Mouse (Mus musculus): ENCODE measurements around the gene Crb2. TPM values are rescaled to one million over a fixed set of nuclear protein-coding genes. Genes with fewer than 3 reads are reported as not detected.
A peak's percentile ranks its signal among the peaks of the same experiment; 100 is the strongest.

Gene Crb2
- polyA plus RNA-seq, 1 experiment from 2014 or later: 2.6 TPM

GRCm38 (mm10) chr2:37764514-37764913 lies 11.5 kb upstream of the Crb2 start:
- no peak for ATAC-seq (ENCODE audit: low read depth)
- no peak overlapping the region for H3K4me2 ChIP-seq (ENCODE audit: low read depth, low read length)
- no peak overlapping the region for H3K9ac ChIP-seq (replicated peaks; ENCODE audit: low read depth, low read length)
- H3K27me3 ChIP-seq (ENCODE audit: control insufficient read depth, insufficient read depth, low read length): no peaks in the 10 kb centered on the region
- H3K4me3 ChIP-seq (ENCODE audit: low read depth, low read length): no peak overlapping the region
- WGBS: 90% methylated on average over 2 of the region's 2 CpGs
- H3K4me1 ChIP-seq (ENCODE audit: control insufficient read depth, insufficient read depth, low read length): peaks cover 16% of the 10 kb centered on the region; the same call in 1 of the 2 replicates
- no peaks in the 10 kb centered on the region for H3K9me3 ChIP-seq (ENCODE audit: control insufficient read depth, low read length)
- H3K36me3 ChIP-seq (ENCODE audit: control insufficient read depth, insufficient read depth, low read length): no peaks in the 10 kb centered on the region
- no peak overlapping the region for H3K27ac ChIP-seq (ENCODE audit: low read depth, low read length)

- H3K4me1 ChIP-seq (ENCODE audit: control insufficient read depth, insufficient read depth, low read length): peaks cover 16% of the 10 kb centered on the region; the same call in 1 of the 2 replicates
Measured at GRCm38 (mm10) chr2:37765082-37765483, 11.0 kb upstream of the Crb2 start.

GRCm38 (mm10) chr2:37766027-37766761 lies 9.9 kb upstream of the Crb2 start:
- Histone ChIP-seq H3K4me2 (ENCODE audit: low read depth, low read length) (no peak overlapping the region), H3K9me3 (ENCODE audit: control insufficient read depth, low read length) (no peaks in the 10 kb centered on the region), H3K9ac (replicated peaks; ENCODE audit: low read depth, low read length) (no peak overlapping the region), H3K27me3 (ENCODE audit: control insufficient read depth, insufficient read depth, low read length) (no peaks in the 10 kb centered on the region), H3K4me3 (ENCODE audit: low read depth, low read length) (no peak overlapping the region), H3K27ac (ENCODE audit: low read depth, low read length) (no peak overlapping the region), H3K4me1 (ENCODE audit: control insufficient read depth, insufficient read depth, low read length) (peaks cover 16% of the 10 kb centered on the region; the same call in 1 of the 2 replicates), H3K36me3 (ENCODE audit: control insufficient read depth, insufficient read depth, low read length) (no peaks in the 10 kb centered on the region)
- WGBS: 53% methylated on average over 10 of the region's 11 CpGs
- no peak for ATAC-seq (ENCODE audit: low read depth)

More at GRCm38 (mm10) chr2:37765082-37765483, 11.0 kb upstream of the Crb2 start:
- H3K9ac ChIP-seq (replicated peaks; ENCODE audit: low read depth, low read length): no peak overlapping the region
- H3K4me3 ChIP-seq (ENCODE audit: low read depth, low read length): no peak overlapping the region
- H3K27me3 ChIP-seq (ENCODE audit: control insufficient read depth, insufficient read depth, low read length): no peaks in the 10 kb centered on the region
- WGBS: 20% methylated on average over 21 of the region's 21 CpGs
- H3K27ac ChIP-seq (ENCODE audit: low read depth, low read length): no peak overlapping the region
- no peak for ATAC-seq (ENCODE audit: low read depth)
- H3K4me2 ChIP-seq (ENCODE audit: low read depth, low read length): no peak overlapping the region
- H3K36me3 ChIP-seq (ENCODE audit: control insufficient read depth, insufficient read depth, low read length): no peaks in the 10 kb centered on the region
- H3K9me3 ChIP-seq (ENCODE audit: control insufficient read depth, low read length): no peaks in the 10 kb centered on the region

- no peaks in the 10 kb centered on the region for H3K27me3 ChIP-seq (ENCODE audit: control insufficient read depth, insufficient read depth, low read length)
- no peaks in the 10 kb centered on the region for H3K36me3 ChIP-seq (ENCODE audit: control insufficient read depth, insufficient read depth, low read length)
- no peak overlapping the region for H3K27ac ChIP-seq (ENCODE audit: low read depth, low read length)
- no peak overlapping the region for H3K4me2 ChIP-seq (ENCODE audit: low read depth, low read length)
- peaks cover 16% of the 10 kb centered on the region; the same call in 1 of the 2 replicates for H3K4me1 ChIP-seq (ENCODE audit: control insufficient read depth, insufficient read depth, low read length)
- no peak for ATAC-seq (ENCODE audit: low read depth)
- H3K4me3 ChIP-seq (ENCODE audit: low read depth, low read length): no peak overlapping the region
- WGBS: 3% methylated on average over 9 of the region's 9 CpGs
- H3K9ac ChIP-seq (replicated peaks; ENCODE audit: low read depth, low read length): no peak overlapping the region
- no peaks in the 10 kb centered on the region for H3K9me3 ChIP-seq (ENCODE audit: control insufficient read depth, low read length)
Measured at GRCm38 (mm10) chr2:37767080-37767547, 8.9 kb upstream of the Crb2 start.

GRCm38 (mm10) chr2:37767739-37768138 lies 8.3 kb upstream of the Crb2 start:
- 61% methylated on average over 3 of the region's 3 CpGs for WGBS
- no peaks in the 10 kb centered on the region for H3K27me3 ChIP-seq (ENCODE audit: control insufficient read depth, insufficient read depth, low read length)
- H3K9ac ChIP-seq (replicated peaks; ENCODE audit: low read depth, low read length): no peak overlapping the region
- H3K36me3 ChIP-seq (ENCODE audit: control insufficient read depth, insufficient read depth, low read length): no peaks in the 10 kb centered on the region
- H3K27ac ChIP-seq (ENCODE audit: low read depth, low read length): no peak overlapping the region
- H3K4me2 ChIP-seq (ENCODE audit: low read depth, low read length): no peak overlapping the region
- H3K9me3 ChIP-seq (ENCODE audit: control insufficient read depth, low read length): no peaks in the 10 kb centered on the region
- no peak for ATAC-seq (ENCODE audit: low read depth)
- H3K4me3 ChIP-seq (ENCODE audit: low read depth, low read length): no peak overlapping the region
- peaks cover 16% of the 10 kb centered on the region; the same call in 1 of the 2 replicates for H3K4me1 ChIP-seq (ENCODE audit: control insufficient read depth, insufficient read depth, low read length)

GRCm38 (mm10) chr2:37768903-37769302 lies 7.1 kb upstream of the Crb2 start:
- Histone ChIP-seq H3K9me3 (ENCODE audit: control insufficient read depth, low read length) (no peaks in the 10 kb centered on the region), H3K27ac (ENCODE audit: low read depth, low read length) (no peak overlapping the region), H3K9ac (replicated peaks; ENCODE audit: low read depth, low read length) (no peak overlapping the region), H3K4me1 (ENCODE audit: control insufficient read depth, insufficient read depth, low read length) (peaks cover 16% of the 10 kb centered on the region; the same call in 1 of the 2 replicates), H3K4me2 (ENCODE audit: low read depth, low read length) (no peak overlapping the region), H3K27me3 (ENCODE audit: control insufficient read depth, insufficient read depth, low read length) (no peaks in the 10 kb centered on the region), H3K4me3 (ENCODE audit: low read depth, low read length) (no peak overlapping the region), H3K36me3 (ENCODE audit: control insufficient read depth, insufficient read depth, low read length) (no peaks in the 10 kb centered on the region)
- 36% methylated on average over 2 of the region's 2 CpGs for WGBS
- ATAC-seq (ENCODE audit: low read depth): peak; percentile 28; the same call in 1 of the 2 replicates

GRCm38 (mm10) chr2:37769793-37770192 lies 6.3 kb upstream of the Crb2 start:
- H3K27me3 ChIP-seq (ENCODE audit: control insufficient read depth, insufficient read depth, low read length): no peaks in the 10 kb centered on the region
- peaks cover 16% of the 10 kb centered on the region; the same call in 1 of the 2 replicates for H3K4me1 ChIP-seq (ENCODE audit: control insufficient read depth, insufficient read depth, low read length)
- no peak overlapping the region for H3K4me3 ChIP-seq (ENCODE audit: low read depth, low read length)
- H3K4me2 ChIP-seq (ENCODE audit: low read depth, low read length): no peak overlapping the region
- H3K9me3 ChIP-seq (ENCODE audit: control insufficient read depth, low read length): no peaks in the 10 kb centered on the region
- 85% methylated on average over 8 of the region's 8 CpGs for WGBS
- no peak overlapping the region for H3K27ac ChIP-seq (ENCODE audit: low read depth, low read length)
- no peak overlapping the region for H3K9ac ChIP-seq (replicated peaks; ENCODE audit: low read depth, low read length)
- no peak for ATAC-seq (ENCODE audit: low read depth)
- H3K36me3 ChIP-seq (ENCODE audit: control insufficient read depth, insufficient read depth, low read length): no peaks in the 10 kb centered on the region

- peak overlapping the region; percentile 9; the same call in 1 of the 2 replicates for H3K4me3 ChIP-seq (ENCODE audit: low read depth, low read length)
- H3K9me3 ChIP-seq (ENCODE audit: control insufficient read depth, low read length): no peaks in the 10 kb centered on the region
- H3K27ac ChIP-seq (ENCODE audit: low read depth, low read length): no peak overlapping the region
- H3K4me2 ChIP-seq (ENCODE audit: low read depth, low read length): peak overlapping the region; percentile 25; the same call in 1 of the 2 replicates
- no peaks in the 10 kb centered on the region for H3K27me3 ChIP-seq (ENCODE audit: control insufficient read depth, insufficient read depth, low read length)
- peak; percentile 65 for ATAC-seq (ENCODE audit: low read depth)
- H3K4me1 ChIP-seq (ENCODE audit: control insufficient read depth, insufficient read depth, low read length): peaks cover 10% of the 10 kb centered on the region; the same call in 1 of the 2 replicates
- under 1% methylated on average over 18 of the region's 18 CpGs for WGBS
- no peaks in the 10 kb centered on the region for H3K36me3 ChIP-seq (ENCODE audit: control insufficient read depth, insufficient read depth, low read length)
- no peak overlapping the region; the same call in 1 of the 2 replicates for H3K9ac ChIP-seq (replicated peaks; ENCODE audit: low read depth, low read length)
Measured at GRCm38 (mm10) chr2:37771618-37772285, 4.3 kb upstream of the Crb2 start.

GRCm38 (mm10) chr2:37774571-37774970 lies 1.5 kb upstream of the Crb2 start:
- H3K4me2 ChIP-seq (ENCODE audit: low read depth, low read length): no peak overlapping the region
- 5% methylated on average over 5 of the region's 5 CpGs for WGBS

More at GRCm38 (mm10) chr2:37774571-37774970, 1.5 kb upstream of the Crb2 start:
- no peak overlapping the region for H3K27ac ChIP-seq (ENCODE audit: low read depth, low read length)
- no peak for ATAC-seq (ENCODE audit: low read depth)
- peaks cover 8% of the 10 kb centered on the region for H3K4me1 ChIP-seq (ENCODE audit: control insufficient read depth, insufficient read depth, low read length)
- H3K9me3 ChIP-seq (ENCODE audit: control insufficient read depth, low read length): no peaks in the 10 kb centered on the region
- no peaks in the 10 kb centered on the region for H3K36me3 ChIP-seq (ENCODE audit: control insufficient read depth, insufficient read depth, low read length)
- H3K4me3 ChIP-seq (ENCODE audit: low read depth, low read length): no peak overlapping the region
- no peak overlapping the region for H3K9ac ChIP-seq (replicated peaks; ENCODE audit: low read depth, low read length)
- H3K27me3 ChIP-seq (ENCODE audit: control insufficient read depth, insufficient read depth, low read length): no peaks in the 10 kb centered on the region
